Mouse (Mus musculus) ES-Bruce4 (cell line): ENCODE results near the gene Fbxo42.

Source experiments
- CTCF ChIP-seq: IDR thresholded peaks from one replicate; pipeline ENCODE4 v1.8.1; 2011; ENCODE audit warnings: low read depth, low read length
- EP300 ChIP-seq: IDR thresholded peaks from 2 replicates; pipeline ENCODE4 v1.6.1; 2011; ENCODE audit warnings: low read depth, low read length; ENCODE audit not compliant: insufficient read depth

- no peak for TF ChIP-seq CTCF
- no peak for TF ChIP-seq EP300
These were observed 18.5 kb upstream of the Fbxo42 start for GRCm38 (mm10) chr4:141129190-141129710.
